Mouse (Mus musculus) limb, embryonic 10.5 days (tissue): ENCODE results near the gene Apof. TPM values are rescaled to one million over a fixed set of nuclear protein-coding genes. Genes with fewer than 3 reads are reported as not detected.
"Not testable (repeated sequence)": the region's sequence is repeated elsewhere in the genome, so short reads cannot be mapped to it uniquely, and the experiment has no call there.

Experiments used
- DNase-seq: peaks from one replicate; pipeline ENCODE4 v3.0.0-alpha.2; 2017; ENCODE audit warnings: low spot score
- H3K27ac ChIP-seq: fragments of 300-500 bp; sonication (generic); 2 replicates; pipeline ENCODE4 v1.5.1; 2016; ENCODE audit warnings: mild to moderate bottlenecking
- H3K27me3 ChIP-seq: fragments of 300-500 bp; sonication (generic); 2 replicates; pipeline ENCODE4 v1.6.1; 2016; ENCODE audit warnings: low read depth, mild to moderate bottlenecking; ENCODE audit not compliant: poor library complexity, severe bottlenecking
- H3K36me3 ChIP-seq: fragments of 300-500 bp; sonication (generic); 2 replicates; pipeline ENCODE4 v1.6.1; 2016; ENCODE audit warnings: mild to moderate bottlenecking, moderate library complexity
- H3K4me1 ChIP-seq: fragments of 300-500 bp; sonication (generic); 2 replicates; pipeline ENCODE4 v1.6.1; 2016
- H3K4me3 ChIP-seq: fragments of 300-500 bp; sonication (generic); 2 replicates; pipeline ENCODE4 v1.5.1; 2016; ENCODE audit warnings: mild to moderate bottlenecking, moderate library complexity
- H3K9me3 ChIP-seq: fragments of 300-500 bp; sonication (generic); replicated peaks from 2 replicates; pipeline ENCODE4 v1.6.1; 2016; ENCODE audit warnings: mild to moderate bottlenecking
- WGBS: fragments of 180-500 bp; shearing (Covaris S2); methylation state at CpG from one replicate; pipeline ENCODE4 v1.1.7; 2016; 5-methylcytosine and 5-hydroxymethylcytosine counted together
- polyA plus RNA-seq: library from polyadenylated mRNA; unstranded; fragments of >200 nt; fragmentation: Nextera tagmentation; extraction: Ambion mirVana; gene quantifications from 2 replicates; pipeline ENCODE4 v1.2.1, GENCODE M21; 2016

The Apof gene
- polyA plus RNA-seq, 1 experiment from 2014 or later: not detected

GRCm38 (mm10) chr10:128239140-128239539 lies 29.3 kb upstream of the Apof start:
- peaks cover 81% of the 10 kb centered on the region for H3K36me3 ChIP-seq
- H3K27ac ChIP-seq: no peak overlapping the region
- 88% methylated on average over 4 of the region's 4 CpGs for WGBS
- no peak overlapping the region for H3K4me3 ChIP-seq
- H3K9me3 ChIP-seq: no peaks in the 10 kb centered on the region
- no peak for DNase-seq
- no peaks in the 10 kb centered on the region for H3K27me3 ChIP-seq
- peaks cover 24% of the 10 kb centered on the region for H3K4me1 ChIP-seq

GRCm38 (mm10) chr10:128240131-128240530 lies 28.3 kb upstream of the Apof start:
- DNase-seq: no peak
- Histone ChIP-seq H3K36me3 (peaks cover 85% of the 10 kb centered on the region), H3K27me3 (no peaks in the 10 kb centered on the region), H3K4me1 (peaks cover 21% of the 10 kb centered on the region), H3K27ac (no peak overlapping the region), H3K4me3 (no peak overlapping the region), H3K9me3 (no peaks in the 10 kb centered on the region)
- 93% methylated on average over 18 of the region's 18 CpGs for WGBS

GRCm38 (mm10) chr10:128243252-128243651 lies 25.2 kb upstream of the Apof start:
- whole genome bisulfite sequencing: 96% methylated on average over 8 of the region's 8 CpGs
- H3K27ac ChIP-seq: no peak overlapping the region
- H3K27me3 ChIP-seq: no peaks in the 10 kb centered on the region
- peaks cover 98% of the 10 kb centered on the region for H3K36me3 ChIP-seq
- no peak for DNase-seq
- no peaks in the 10 kb centered on the region for H3K9me3 ChIP-seq
- no peak overlapping the region for H3K4me3 ChIP-seq
- H3K4me1 ChIP-seq: peaks cover under 1% of the 10 kb centered on the region; the same call in 1 of the 2 replicates

GRCm38 (mm10) chr10:128244121-128244520 lies 24.4 kb upstream of the Apof start:
- Histone ChIP-seq H3K4me1 (no peaks in the 10 kb centered on the region), H3K27me3 (no peaks in the 10 kb centered on the region), H3K36me3 (peaks cover 100% of the 10 kb centered on the region), H3K4me3 (no peak overlapping the region), H3K9me3 (no peaks in the 10 kb centered on the region), H3K27ac (no peak overlapping the region)
- DNase-seq: no peak
- WGBS: 97% methylated on average over 15 of the region's 15 CpGs

- H3K9me3 ChIP-seq: no peaks in the 10 kb centered on the region
- H3K27me3 ChIP-seq: no peaks in the 10 kb centered on the region
- H3K4me1 ChIP-seq: no peaks in the 10 kb centered on the region
- no peak for DNase-seq
- no peak overlapping the region for H3K27ac ChIP-seq
- no peak overlapping the region for H3K4me3 ChIP-seq
- H3K36me3 ChIP-seq: peaks cover 100% of the 10 kb centered on the region
- 88% methylated on average over 17 of the region's 17 CpGs for WGBS
These were observed 21.3 kb upstream of the Apof start for GRCm38 (mm10) chr10:128247020-128247732.

GRCm38 (mm10) chr10:128250565-128250964 lies 17.9 kb upstream of the Apof start:
- peaks cover 91% of the 10 kb centered on the region for H3K36me3 ChIP-seq
- WGBS: 94% methylated on average over 13 of the region's 13 CpGs
- DNase-seq: no peak

GRCm38 (mm10) chr10:128253677-128254255 lies 14.7 kb upstream of the Apof start, which contains the start of gene Apon:
Gene Apon (plus strand): TSS chr10:128254096.
- H3K4me1 ChIP-seq: no peaks in the 10 kb centered on the region
- H3K27ac ChIP-seq: no peak within 1 kb of the TSS
- H3K36me3 ChIP-seq: peaks cover 59% of the 10 kb centered on the region
- WGBS: 96% methylated on average over 4 of the region's 4 CpGs
- no peak for DNase-seq
- no peak within 1 kb of the TSS for H3K4me3 ChIP-seq
- no peaks in the 10 kb centered on the region for H3K27me3 ChIP-seq
- H3K9me3 ChIP-seq: no peaks in the 10 kb centered on the region

More at GRCm38 (mm10) chr10:128250565-128250964, 17.9 kb upstream of the Apof start:
- Histone ChIP-seq H3K4me1 (no peaks in the 10 kb centered on the region), H3K4me3 (no peak overlapping the region), H3K27me3 (no peaks in the 10 kb centered on the region), H3K27ac (no peak overlapping the region), H3K9me3 (no peaks in the 10 kb centered on the region)

- DNase-seq: no peak
- Histone ChIP-seq H3K27ac (no peak overlapping the region), H3K36me3 (peaks cover 37% of the 10 kb centered on the region), H3K27me3 (no peaks in the 10 kb centered on the region), H3K4me1 (no peaks in the 10 kb centered on the region), H3K9me3 (no peaks in the 10 kb centered on the region), H3K4me3 (no peak overlapping the region)
- WGBS: 87% methylated on average over 8 of the region's 8 CpGs
These were observed 12.5 kb upstream of the Apof start for GRCm38 (mm10) chr10:128255925-128256324.

- Histone ChIP-seq H3K27ac (no peak overlapping the region), H3K36me3 (peaks cover 33% of the 10 kb centered on the region), H3K4me3 (no peak overlapping the region), H3K4me1 (no peaks in the 10 kb centered on the region), H3K27me3 (no peaks in the 10 kb centered on the region), H3K9me3 (no peaks in the 10 kb centered on the region)
- WGBS: 81% methylated on average over 8 of the region's 8 CpGs
- DNase-seq: no peak
These were observed 12.1 kb upstream of the Apof start for GRCm38 (mm10) chr10:128256328-128256727.

GRCm38 (mm10) chr10:128258953-128259352 lies 9.5 kb upstream of the Apof start:
- Histone ChIP-seq H3K4me3 (no peak overlapping the region), H3K4me1 (no peaks in the 10 kb centered on the region), H3K27me3 (no peaks in the 10 kb centered on the region), H3K27ac (no peak overlapping the region), H3K9me3 (no peaks in the 10 kb centered on the region), H3K36me3 (peaks cover 11% of the 10 kb centered on the region)
- DNase-seq: no peak
- whole genome bisulfite sequencing: 91% methylated on average over 4 of the region's 4 CpGs

GRCm38 (mm10) chr10:128259946-128260345 lies 8.5 kb upstream of the Apof start:
- no peak overlapping the region for H3K27ac ChIP-seq
- DNase-seq: no peak
- H3K9me3 ChIP-seq: no peaks in the 10 kb centered on the region
- H3K4me1 ChIP-seq: no peaks in the 10 kb centered on the region
- H3K36me3 ChIP-seq: peaks cover 2% of the 10 kb centered on the region; the same call in 1 of the 2 replicates
- H3K4me3 ChIP-seq: no peak overlapping the region
- 89% methylated on average over 5 of the region's 5 CpGs for WGBS
- H3K27me3 ChIP-seq: no peaks in the 10 kb centered on the region

- not testable (repeated sequence) for H3K27me3 ChIP-seq, H3K4me1 ChIP-seq, H3K36me3 ChIP-seq, DNase-seq, H3K27ac ChIP-seq, H3K9me3 ChIP-seq, H3K4me3 ChIP-seq
- 91% methylated on average over 7 of the region's 7 CpGs for WGBS
These were observed 8.1 kb upstream of the Apof start for GRCm38 (mm10) chr10:128260376-128260775.

GRCm38 (mm10) chr10:128262300-128262699 lies 6.2 kb upstream of the Apof start:
- 79% methylated on average over 22 of the region's 22 CpGs for WGBS
- no peak overlapping the region for H3K4me3 ChIP-seq
- H3K36me3 ChIP-seq: no peaks in the 10 kb centered on the region
- H3K4me1 ChIP-seq: no peaks in the 10 kb centered on the region
- no peaks in the 10 kb centered on the region for H3K27me3 ChIP-seq
- no peak overlapping the region for H3K27ac ChIP-seq
- no peaks in the 10 kb centered on the region for H3K9me3 ChIP-seq
- DNase-seq: no peak
